Mouse (Mus musculus): Measurements from ENCODE around the gene 0610040J01Rik. TPM values are rescaled to one million over a fixed set of nuclear protein-coding genes. Genes with fewer than 3 reads are reported as not detected.

Gene 0610040J01Rik
- 2.1 and 2.3 TPM in 2 replicates for polyA plus RNA-seq (2014; fragmentation: Nextera tagmentation; extraction: Ambion mirVana)

- DNase-seq (ENCODE audit: low spot score), result peak; percentile 80
- Histone ChIP-seq H3K9me3 (ENCODE audit: control insufficient read depth, low read length) (no peaks in the 10 kb centered on the region), H3K4me3 (ENCODE audit: low read depth, low read length) (peak within 1 kb of the TSS; percentile 39), H3K36me3 (ENCODE audit: control insufficient read depth, insufficient read depth, low read length) (no peaks in the 10 kb centered on the region), H3K4me1 (ENCODE audit: control insufficient read depth, insufficient read depth, low read length) (no peaks in the 10 kb centered on the region), H3K27ac (replicated peaks; ENCODE audit: low read depth, low read length) (no peak within 1 kb of the TSS), H3K9ac (ENCODE audit: low read length) (peak within 1 kb of the TSS; percentile 64), H3K4me2 (ENCODE audit: low read depth, severe bottlenecking) (peak within 1 kb of the TSS; percentile 92), H3K27me3 (ENCODE audit: control insufficient read depth, insufficient read depth, low read length) (no peaks in the 10 kb centered on the region; the same call in 1 of the 2 replicates)
- WGBS, result 3% methylated on average over 41 of the region's 42 CpGs
- peak; percentile 86 for ATAC-seq (ENCODE audit: insufficient number of reproducible peaks, low FRiP score, low TSS enrichment, low read depth)
Observed at GRCm38 (mm10) chr5:63811819-63812508, at the start of gene 0610040J01Rik. TSS of gene 0610040J01Rik (plus strand) at chr5:63812363.

DNA sequence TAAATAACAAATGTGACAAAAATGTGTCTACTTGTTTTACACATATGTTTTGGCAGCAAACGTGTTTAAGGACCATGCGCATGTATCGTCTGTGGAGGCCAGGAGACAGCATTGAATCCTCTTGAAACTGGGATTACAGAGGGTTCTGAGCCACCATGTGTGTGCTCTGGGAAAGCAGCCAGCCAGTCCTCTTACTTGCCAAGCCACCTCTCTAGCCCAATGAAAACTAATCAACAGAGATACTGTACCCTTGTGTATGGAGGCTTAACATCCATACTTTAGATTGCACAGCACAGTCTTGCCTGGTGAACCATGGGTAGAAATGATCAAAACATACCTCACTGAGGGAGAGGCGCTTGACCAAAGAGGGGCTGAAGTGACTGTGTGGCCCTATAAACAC lies 46.3 kb upstream of the 0610040J01Rik start:
- H3K9me3 ChIP-seq (ENCODE audit: control insufficient read depth, low read length), result no peaks in the 10 kb centered on the region
- ATAC-seq (ENCODE audit: insufficient number of reproducible peaks, low FRiP score, low TSS enrichment, low read depth) (no peak), DNase-seq (ENCODE audit: low spot score) (no peak)

GRCm38 (mm10) chr5:63766715-63767114 lies 45.4 kb upstream of the 0610040J01Rik start:
- peak; percentile 76 for DNase-seq (ENCODE audit: low spot score)
- Histone ChIP-seq H3K36me3 (ENCODE audit: control insufficient read depth, insufficient read depth, low read length) (no peaks in the 10 kb centered on the region), H3K27ac (replicated peaks; ENCODE audit: low read depth, low read length) (no peak overlapping the region), H3K4me3 (ENCODE audit: low read depth, low read length) (no peak overlapping the region), H3K9me3 (ENCODE audit: control insufficient read depth, low read length) (no peaks in the 10 kb centered on the region), H3K4me1 (ENCODE audit: control insufficient read depth, insufficient read depth, low read length) (no peaks in the 10 kb centered on the region), H3K9ac (ENCODE audit: low read length) (no peak overlapping the region), H3K4me2 (ENCODE audit: low read depth, severe bottlenecking) (no peak overlapping the region), H3K27me3 (ENCODE audit: control insufficient read depth, insufficient read depth, low read length) (no peaks in the 10 kb centered on the region)
- WGBS, result 50% methylated on average over 6 of the region's 6 CpGs
- no peak for ATAC-seq (ENCODE audit: insufficient number of reproducible peaks, low FRiP score, low TSS enrichment, low read depth)

More for the DNA sequence above, 46.3 kb upstream of the 0610040J01Rik start:
- H3K9ac ChIP-seq (ENCODE audit: low read length), result no peak overlapping the region
- H3K27me3 ChIP-seq (ENCODE audit: control insufficient read depth, insufficient read depth, low read length), result no peaks in the 10 kb centered on the region
- 94% methylated on average over 4 of the region's 4 CpGs for WGBS
- H3K27ac ChIP-seq (replicated peaks; ENCODE audit: low read depth, low read length), result no peak overlapping the region
- no peaks in the 10 kb centered on the region for H3K4me1 ChIP-seq (ENCODE audit: control insufficient read depth, insufficient read depth, low read length)
- H3K4me2 ChIP-seq (ENCODE audit: low read depth, severe bottlenecking), result no peak overlapping the region
- H3K36me3 ChIP-seq (ENCODE audit: control insufficient read depth, insufficient read depth, low read length), result no peaks in the 10 kb centered on the region
- H3K4me3 ChIP-seq (ENCODE audit: low read depth, low read length), result no peak overlapping the region

DNA sequence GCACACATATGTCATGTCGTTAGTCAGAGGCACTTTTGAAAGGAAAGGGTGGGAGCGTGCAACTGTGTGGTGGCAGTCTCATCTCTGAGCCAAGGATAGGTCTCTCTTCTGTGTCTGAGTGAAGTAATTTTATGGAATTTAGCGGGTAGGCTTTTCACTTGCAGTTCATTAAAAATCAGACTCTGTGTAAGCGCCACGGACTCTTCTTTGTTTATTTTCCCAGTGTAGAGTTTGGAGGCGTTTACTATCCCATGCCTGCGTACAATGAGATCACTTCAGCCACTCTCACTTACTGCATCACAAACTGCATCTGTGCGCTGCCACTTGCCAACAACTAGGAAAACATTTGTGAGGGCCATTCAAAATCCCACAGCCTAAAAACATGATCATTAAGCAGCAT lies 44.7 kb upstream of the 0610040J01Rik start:
- no peaks in the 10 kb centered on the region for H3K4me1 ChIP-seq (ENCODE audit: control insufficient read depth, insufficient read depth, low read length)
- DNase-seq (ENCODE audit: low spot score) (no peak), ATAC-seq (ENCODE audit: insufficient number of reproducible peaks, low FRiP score, low TSS enrichment, low read depth) (no peak)
- no peak overlapping the region for H3K27ac ChIP-seq (replicated peaks; ENCODE audit: low read depth, low read length)
- H3K9ac ChIP-seq (ENCODE audit: low read length), result no peak overlapping the region
- no peaks in the 10 kb centered on the region for H3K9me3 ChIP-seq (ENCODE audit: control insufficient read depth, low read length)
- no peak overlapping the region for H3K4me3 ChIP-seq (ENCODE audit: low read depth, low read length)
- H3K27me3 ChIP-seq (ENCODE audit: control insufficient read depth, insufficient read depth, low read length), result no peaks in the 10 kb centered on the region
- 78% methylated on average over 8 of the region's 8 CpGs for WGBS
- no peak overlapping the region for H3K4me2 ChIP-seq (ENCODE audit: low read depth, severe bottlenecking)
- H3K36me3 ChIP-seq (ENCODE audit: control insufficient read depth, insufficient read depth, low read length), result no peaks in the 10 kb centered on the region

GRCm38 (mm10) chr5:63768220-63768619 lies 43.9 kb upstream of the 0610040J01Rik start:
- ATAC-seq (ENCODE audit: insufficient number of reproducible peaks, low FRiP score, low TSS enrichment, low read depth), result no peak
- no peak overlapping the region for H3K4me2 ChIP-seq (ENCODE audit: low read depth, severe bottlenecking)

GRCm38 (mm10) chr5:63772971-63773370 lies 39.2 kb upstream of the 0610040J01Rik start:
- no peak for ATAC-seq (ENCODE audit: insufficient number of reproducible peaks, low FRiP score, low TSS enrichment, low read depth)
- H3K4me2 ChIP-seq (ENCODE audit: low read depth, severe bottlenecking), result no peak overlapping the region

More at GRCm38 (mm10) chr5:63768220-63768619, 43.9 kb upstream of the 0610040J01Rik start:
- Histone ChIP-seq H3K4me1 (ENCODE audit: control insufficient read depth, insufficient read depth, low read length) (no peaks in the 10 kb centered on the region), H3K36me3 (ENCODE audit: control insufficient read depth, insufficient read depth, low read length) (no peaks in the 10 kb centered on the region), H3K4me3 (ENCODE audit: low read depth, low read length) (no peak overlapping the region), H3K9ac (ENCODE audit: low read length) (no peak overlapping the region), H3K9me3 (ENCODE audit: control insufficient read depth, low read length) (no peaks in the 10 kb centered on the region), H3K27me3 (ENCODE audit: control insufficient read depth, insufficient read depth, low read length) (no peaks in the 10 kb centered on the region), H3K27ac (replicated peaks; ENCODE audit: low read depth, low read length) (no peak overlapping the region)
- WGBS, result 82% methylated on average over 4 of the region's 4 CpGs
- no peak for DNase-seq (ENCODE audit: low spot score)

DNA sequence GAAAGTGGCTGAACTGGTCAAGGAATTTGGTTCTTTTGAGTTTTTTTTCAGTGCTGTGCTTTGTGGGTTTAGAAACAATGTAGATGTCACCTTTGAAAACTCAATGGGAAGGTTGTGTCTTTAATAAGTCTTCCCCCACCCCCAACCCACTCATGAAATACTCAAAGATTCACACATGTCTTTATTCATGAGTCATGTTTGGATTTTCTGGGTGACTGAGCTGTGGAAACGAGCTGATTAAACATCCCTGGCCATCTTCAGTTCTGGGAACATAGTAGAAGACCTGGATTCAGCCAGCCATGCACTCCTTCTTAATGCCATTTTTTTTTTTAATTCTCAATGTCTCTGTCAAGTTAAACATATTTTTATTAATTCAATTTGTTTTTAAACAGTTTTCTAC lies 38.6 kb upstream of the 0610040J01Rik start:
- H3K36me3 ChIP-seq (ENCODE audit: control insufficient read depth, insufficient read depth, low read length), result no peaks in the 10 kb centered on the region
- H3K9me3 ChIP-seq (ENCODE audit: control insufficient read depth, low read length), result no peaks in the 10 kb centered on the region
- 72% methylated on average over 1 of the region's 1 CpGs for WGBS
- DNase-seq (ENCODE audit: low spot score), result no peak
- no peak overlapping the region for H3K27ac ChIP-seq (replicated peaks; ENCODE audit: low read depth, low read length)
- no peak for ATAC-seq (ENCODE audit: insufficient number of reproducible peaks, low FRiP score, low TSS enrichment, low read depth)
- no peaks in the 10 kb centered on the region for H3K27me3 ChIP-seq (ENCODE audit: control insufficient read depth, insufficient read depth, low read length)
- H3K4me2 ChIP-seq (ENCODE audit: low read depth, severe bottlenecking), result no peak overlapping the region
- H3K9ac ChIP-seq (ENCODE audit: low read length), result no peak overlapping the region
- H3K4me3 ChIP-seq (ENCODE audit: low read depth, low read length), result no peak overlapping the region
- no peaks in the 10 kb centered on the region for H3K4me1 ChIP-seq (ENCODE audit: control insufficient read depth, insufficient read depth, low read length)

More at GRCm38 (mm10) chr5:63772971-63773370, 39.2 kb upstream of the 0610040J01Rik start:
- no peaks in the 10 kb centered on the region for H3K27me3 ChIP-seq (ENCODE audit: control insufficient read depth, insufficient read depth, low read length)
- H3K9ac ChIP-seq (ENCODE audit: low read length), result no peak overlapping the region
- DNase-seq (ENCODE audit: low spot score), result no peak
- H3K4me1 ChIP-seq (ENCODE audit: control insufficient read depth, insufficient read depth, low read length), result no peaks in the 10 kb centered on the region
- H3K4me3 ChIP-seq (ENCODE audit: low read depth, low read length), result no peak overlapping the region
- 84% methylated on average over 2 of the region's 2 CpGs for WGBS
- H3K27ac ChIP-seq (replicated peaks; ENCODE audit: low read depth, low read length), result no peak overlapping the region
- H3K36me3 ChIP-seq (ENCODE audit: control insufficient read depth, insufficient read depth, low read length), result no peaks in the 10 kb centered on the region
- H3K9me3 ChIP-seq (ENCODE audit: control insufficient read depth, low read length), result no peaks in the 10 kb centered on the region

GRCm38 (mm10) chr5:63788156-63788826 lies 23.9 kb upstream of the 0610040J01Rik start:
- Histone ChIP-seq H3K9me3 (ENCODE audit: control insufficient read depth, low read length) (no peaks in the 10 kb centered on the region), H3K9ac (ENCODE audit: low read length) (no peak overlapping the region), H3K27ac (replicated peaks; ENCODE audit: low read depth, low read length) (no peak overlapping the region), H3K36me3 (ENCODE audit: control insufficient read depth, insufficient read depth, low read length) (no peaks in the 10 kb centered on the region), H3K4me3 (ENCODE audit: low read depth, low read length) (no peak overlapping the region), H3K4me2 (ENCODE audit: low read depth, severe bottlenecking) (no peak overlapping the region), H3K4me1 (ENCODE audit: control insufficient read depth, insufficient read depth, low read length) (no peaks in the 10 kb centered on the region), H3K27me3 (ENCODE audit: control insufficient read depth, insufficient read depth, low read length) (no peaks in the 10 kb centered on the region)
- ATAC-seq (ENCODE audit: insufficient number of reproducible peaks, low FRiP score, low TSS enrichment, low read depth) (no peak), DNase-seq (ENCODE audit: low spot score) (no peak)
- 91% methylated on average over 10 of the region's 10 CpGs for WGBS
